Mouse (Mus musculus) forebrain, embryonic 16.5 days (tissue): ENCODE data around the gene Gtf3c2. TPM values are rescaled to one million over a fixed set of nuclear protein-coding genes. Genes with fewer than 3 reads are reported as not detected.
A peak's percentile ranks its signal among the peaks of the same experiment; 100 is the strongest.

Experiments
- ATAC-seq: fragments of 200-750 bp; cut with Nextera tagmentation; 2 replicates; pipeline ENCODE4 v1.8.0; 2017; ENCODE audit warnings: mild to moderate bottlenecking, moderate library complexity
- H3K27ac ChIP-seq: fragments of 300-500 bp; sonication (generic); 2 replicates; pipeline ENCODE4 v1.5.1; 2014; ENCODE audit warnings: low read length, control low read depth
- H3K27me3 ChIP-seq: fragments of 300-500 bp; sonication (generic); replicated peaks from 2 replicates; pipeline ENCODE4 v1.6.1; 2014; ENCODE audit warnings: low read length; ENCODE audit not compliant: control insufficient read depth, insufficient read depth
- H3K36me3 ChIP-seq: fragments of 300-500 bp; sonication (generic); 2 replicates; pipeline ENCODE4 v1.6.1; 2014; ENCODE audit not compliant: control insufficient read depth, insufficient read depth
- H3K4me1 ChIP-seq: fragments of 300-500 bp; sonication (generic); replicated peaks from 2 replicates; pipeline ENCODE4 v1.6.1; 2014; ENCODE audit warnings: low read length; ENCODE audit not compliant: control insufficient read depth, insufficient read depth
- H3K4me2 ChIP-seq: fragments of 300-500 bp; sonication (generic); 2 replicates; pipeline ENCODE4 v1.6.1; 2014; ENCODE audit warnings: mild to moderate bottlenecking, low read length, control low read depth
- H3K4me3 ChIP-seq: fragments of 300-500 bp; sonication (generic); replicated peaks from 2 replicates; pipeline ENCODE4 v1.5.1; 2014; ENCODE audit warnings: mild to moderate bottlenecking, low read length, control low read depth
- H3K9ac ChIP-seq: fragments of 300-500 bp; sonication (generic); replicated peaks from 2 replicates; pipeline ENCODE4 v1.6.1; 2014; ENCODE audit warnings: low read depth, low read length, control low read depth
- H3K9me3 ChIP-seq: fragments of 300-500 bp; sonication (generic); 2 replicates; pipeline ENCODE4 v1.6.1; 2016; ENCODE audit warnings: low read length; ENCODE audit not compliant: control insufficient read depth
- WGBS: fragments of 180-500 bp; shearing (Covaris S2); extraction: QIAGEN DNeasy Blood & Tissue Kit; methylation state at CpG from one replicate; pipeline ENCODE4 v1.1.7; 2014; 5-methylcytosine and 5-hydroxymethylcytosine counted together
- polyA plus RNA-seq: library from polyadenylated mRNA; unstranded; fragments of >200 nt; fragmentation: Nextera tagmentation; extraction: Ambion mirVana; gene quantifications from 2 replicates; pipeline ENCODE4 v1.2.1, GENCODE M21; 2015

Gtf3c2 gene
- polyA plus RNA-seq, 1 experiment from 2014 or later = 79.4 TPM

DNA sequence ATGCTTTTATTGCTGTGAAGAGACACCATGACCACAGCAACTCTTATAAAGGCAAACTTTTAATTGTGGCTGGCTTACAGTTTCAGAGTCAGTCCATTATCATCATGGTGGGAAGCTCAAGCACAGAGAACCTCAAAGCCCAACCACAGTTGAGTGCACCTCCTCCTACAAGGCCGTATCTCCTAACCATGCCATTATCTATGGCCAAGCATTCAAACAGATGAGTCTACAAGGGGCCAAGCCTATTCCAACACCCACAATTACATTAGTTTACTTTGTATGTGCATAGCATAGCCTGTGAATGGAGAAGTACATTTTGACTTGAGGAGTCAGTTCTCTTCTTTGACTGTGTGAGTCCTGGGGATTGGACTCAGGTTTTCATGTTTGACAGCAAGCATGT, 15.1 kb downstream of the Gtf3c2 start:
- WGBS = 90% methylated on average over 1 of the region's 1 CpGs
- Histone ChIP-seq H3K4me3 (no peak overlapping the region), H3K27me3 (no peaks in the 10 kb centered on the region), H3K36me3 (peaks cover 48% of the 10 kb centered on the region), H3K27ac (no peak overlapping the region), H3K4me1 (no peaks in the 10 kb centered on the region), H3K9me3 (no peaks in the 10 kb centered on the region), H3K4me2 (no peak overlapping the region), H3K9ac (no peak overlapping the region)
- ATAC-seq = no peak

- H3K4me2 ChIP-seq = no peak overlapping the region
- no peak overlapping the region for H3K27ac ChIP-seq
- H3K4me1 ChIP-seq = no peaks in the 10 kb centered on the region
- no peak overlapping the region for H3K9ac ChIP-seq
- H3K9me3 ChIP-seq = no peaks in the 10 kb centered on the region
- H3K27me3 ChIP-seq = no peaks in the 10 kb centered on the region
- peaks cover 52% of the 10 kb centered on the region for H3K36me3 ChIP-seq
- no peak overlapping the region for H3K4me3 ChIP-seq
- ATAC-seq = no peak
Observed at GRCm38 (mm10) chr5:31162462-31162861, 17.5 kb downstream of the Gtf3c2 start.

DNA sequence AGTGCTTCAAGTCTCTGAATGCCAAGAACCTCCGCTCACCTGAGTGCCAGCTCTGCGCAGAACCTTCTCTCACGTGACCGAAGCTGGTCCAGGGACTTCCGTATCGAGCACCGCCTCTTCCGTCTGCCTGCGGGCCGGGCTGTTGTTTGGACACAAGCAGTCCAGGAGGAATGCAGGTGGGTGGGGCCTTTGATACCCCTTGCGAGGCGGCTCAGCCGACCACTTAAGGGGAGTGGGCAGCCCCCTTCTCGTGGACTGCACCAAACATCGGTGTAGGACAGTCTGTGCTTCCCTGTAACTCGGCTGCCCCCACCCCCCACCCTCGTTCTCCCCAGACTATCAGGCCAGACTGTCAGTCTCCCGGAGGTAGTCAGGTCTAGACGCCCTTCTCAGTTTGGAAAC, 25.8 kb downstream of the Gtf3c2 start, which contains the start of gene Mpv17:
Gene Mpv17 (minus strand): TSS at position 100 of the 402 bp plus-strand sequence.
- H3K4me3 ChIP-seq = peak within 1 kb of the TSS; percentile 75
- H3K27ac ChIP-seq = peak within 1 kb of the TSS; percentile 43; the same call in 1 of the 2 replicates
- peak; percentile 95 for ATAC-seq
- H3K4me1 ChIP-seq = peaks cover 14% of the 10 kb centered on the region
- WGBS = 0% methylated on average over 19 of the region's 19 CpGs
- no peaks in the 10 kb centered on the region for H3K27me3 ChIP-seq
- peak within 1 kb of the TSS; percentile 91 for H3K4me2 ChIP-seq
- peaks cover 19% of the 10 kb centered on the region for H3K36me3 ChIP-seq
- peak within 1 kb of the TSS; percentile 77 for H3K9ac ChIP-seq
- no peaks in the 10 kb centered on the region for H3K9me3 ChIP-seq

GRCm38 (mm10) chr5:31153516-31154151, 26.3 kb downstream of the Gtf3c2 start:
- Histone ChIP-seq H3K9me3 (no peaks in the 10 kb centered on the region), H3K27ac (peak overlapping the region; percentile 26; the same call in 1 of the 2 replicates), H3K36me3 (peaks cover 15% of the 10 kb centered on the region), H3K4me2 (peak overlapping the region; percentile 91), H3K27me3 (no peaks in the 10 kb centered on the region), H3K4me1 (peaks cover 14% of the 10 kb centered on the region), H3K9ac (peak overlapping the region; percentile 77), H3K4me3 (peak overlapping the region; percentile 75)
- 32% methylated on average over 6 of the region's 6 CpGs for WGBS
- peak; percentile 32 for ATAC-seq

DNA sequence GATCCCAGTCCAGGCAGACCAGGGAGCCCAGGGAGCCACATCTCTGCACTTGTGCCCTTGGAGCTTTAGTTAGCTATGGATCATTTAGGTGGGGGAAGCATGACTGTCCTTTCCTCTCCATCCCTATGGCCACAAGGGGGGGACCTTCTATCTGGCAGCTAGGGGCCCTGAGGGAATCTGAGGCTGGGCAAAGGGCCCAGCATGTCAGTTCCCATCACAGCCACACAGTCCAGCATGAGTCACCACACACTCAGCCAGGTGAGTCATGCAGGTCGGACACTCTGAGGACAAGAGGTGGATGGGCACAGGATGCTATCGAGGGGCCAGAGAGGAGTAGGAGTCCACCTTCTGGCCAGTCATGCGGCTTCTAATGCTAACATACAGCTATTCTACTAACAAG, 28.2 kb downstream of the Gtf3c2 start:
- H3K4me1 ChIP-seq = peaks cover 14% of the 10 kb centered on the region
- H3K27me3 ChIP-seq = no peaks in the 10 kb centered on the region
- ATAC-seq = no peak
- H3K9ac ChIP-seq = no peak overlapping the region
- 88% methylated on average over 3 of the region's 3 CpGs for WGBS
- H3K9me3 ChIP-seq = no peaks in the 10 kb centered on the region
- no peak overlapping the region for H3K4me2 ChIP-seq
- H3K36me3 ChIP-seq = no peaks in the 10 kb centered on the region
- H3K4me3 ChIP-seq = no peak overlapping the region
- H3K27ac ChIP-seq = no peak overlapping the region

DNA sequence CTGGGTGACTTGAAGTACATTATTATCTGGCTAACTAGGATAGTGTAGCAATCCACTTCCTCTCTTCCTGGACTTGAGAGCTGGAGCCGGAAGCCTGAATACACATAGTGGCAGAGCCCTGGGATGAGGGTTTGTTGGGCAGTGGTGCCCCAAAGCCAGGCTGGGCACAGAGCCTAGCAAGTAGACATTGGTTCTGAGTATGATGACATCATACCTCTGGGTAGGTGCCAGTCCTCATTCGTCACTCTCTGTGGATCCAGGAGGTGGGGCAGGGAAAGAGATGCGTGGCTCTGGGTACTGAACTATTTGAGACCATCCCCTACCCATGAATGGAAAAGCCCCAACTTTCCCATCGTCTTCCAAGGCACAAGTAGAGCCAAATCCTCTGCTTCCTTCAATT, 30.2 kb downstream of the Gtf3c2 start:
- H3K27ac ChIP-seq = no peak overlapping the region
- no peaks in the 10 kb centered on the region for H3K36me3 ChIP-seq
- peaks cover 12% of the 10 kb centered on the region for H3K4me1 ChIP-seq
- no peaks in the 10 kb centered on the region for H3K27me3 ChIP-seq
- 65% methylated on average over 4 of the region's 4 CpGs for WGBS
- H3K9ac ChIP-seq = no peak overlapping the region
- no peak overlapping the region for H3K4me3 ChIP-seq
- ATAC-seq = no peak
- H3K4me2 ChIP-seq = no peak overlapping the region
- no peaks in the 10 kb centered on the region for H3K9me3 ChIP-seq

DNA sequence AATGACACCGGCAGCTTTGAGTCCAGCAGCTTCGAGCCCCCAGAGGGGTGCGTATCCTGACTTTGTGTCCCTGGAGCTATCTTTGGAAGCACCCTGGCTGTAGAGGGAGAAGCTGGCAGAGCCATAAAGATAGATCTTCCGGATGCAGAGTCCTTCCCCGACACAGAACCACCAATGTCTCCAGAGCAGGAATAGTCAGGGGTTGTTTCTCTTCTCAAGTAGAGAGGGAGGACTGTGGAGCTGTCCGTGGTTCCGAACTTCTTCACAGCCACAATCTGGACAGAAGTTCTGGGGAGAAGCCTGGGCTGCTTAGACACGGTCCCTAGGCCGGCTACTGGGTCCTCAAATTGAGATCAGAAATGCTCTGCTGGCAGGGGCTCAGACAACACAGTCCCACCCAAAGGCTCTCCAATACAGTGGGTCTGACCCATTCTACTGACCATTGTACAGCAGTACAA, 40.9 kb downstream of the Gtf3c2 start:
- H3K4me1 ChIP-seq = peaks cover 18% of the 10 kb centered on the region
- no peak overlapping the region for H3K4me3 ChIP-seq
- peaks cover 51% of the 10 kb centered on the region for H3K27me3 ChIP-seq
- no peak overlapping the region for H3K9ac ChIP-seq
- no peak for ATAC-seq
- no peak overlapping the region for H3K4me2 ChIP-seq
- H3K9me3 ChIP-seq = no peaks in the 10 kb centered on the region
- 13% methylated on average over 9 of the region's 9 CpGs for WGBS
- no peaks in the 10 kb centered on the region for H3K36me3 ChIP-seq
- H3K27ac ChIP-seq = no peak overlapping the region

DNA sequence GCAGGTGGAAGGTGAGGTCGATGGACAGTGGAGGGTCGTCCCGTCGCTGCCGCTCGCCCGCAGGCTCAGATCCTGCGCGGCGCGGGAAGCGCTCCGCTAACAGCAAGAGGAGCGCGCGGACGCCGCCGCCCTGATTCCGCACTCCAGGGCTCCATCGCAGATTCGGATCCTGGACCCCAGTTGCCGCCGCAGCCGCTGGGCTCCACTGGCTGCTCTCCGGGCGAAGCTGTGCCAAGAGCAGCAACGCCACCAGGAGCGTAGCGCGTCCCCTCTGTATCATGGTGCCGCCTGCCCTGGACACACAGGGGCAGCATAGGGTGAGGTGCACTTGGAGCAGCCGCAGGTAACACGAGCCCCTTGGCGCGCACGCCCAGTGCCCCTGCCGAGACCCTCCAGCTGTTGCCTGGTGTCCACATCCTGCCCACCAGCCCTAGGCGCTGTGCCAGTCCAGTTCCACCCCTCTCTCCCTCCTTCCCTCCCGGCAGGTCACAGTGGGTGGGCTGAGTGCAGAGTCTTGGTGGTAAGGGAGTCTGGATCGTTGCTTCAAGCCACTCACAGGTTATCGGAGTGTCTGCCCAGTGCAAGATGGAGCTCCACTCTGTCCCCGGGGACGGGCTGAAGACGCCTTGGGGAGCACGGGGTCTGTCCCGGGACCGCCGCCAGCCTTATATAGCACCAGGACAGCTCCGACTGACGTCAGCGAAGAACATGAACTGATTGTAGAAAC, 41.5 kb downstream of the Gtf3c2 start, which contains the start of gene Ucn:
Gene Ucn (minus strand): TSS at position 589 of the 727 bp plus-strand sequence.
- Histone ChIP-seq H3K36me3 (no peaks in the 10 kb centered on the region), H3K27me3 (peaks cover 52% of the 10 kb centered on the region), H3K4me1 (peaks cover 18% of the 10 kb centered on the region), H3K9me3 (no peaks in the 10 kb centered on the region), H3K9ac (0 out of 2 replicates have a peak within 1 kb of the TSS, but pooled peaks have one; percentile 22), H3K4me2 (peak within 1 kb of the TSS; percentile 51), H3K27ac (no peak within 1 kb of the TSS), H3K4me3 (peak within 1 kb of the TSS; percentile 30)
- no peak for ATAC-seq
- WGBS = under 1% methylated on average over 52 of the region's 52 CpGs

DNA sequence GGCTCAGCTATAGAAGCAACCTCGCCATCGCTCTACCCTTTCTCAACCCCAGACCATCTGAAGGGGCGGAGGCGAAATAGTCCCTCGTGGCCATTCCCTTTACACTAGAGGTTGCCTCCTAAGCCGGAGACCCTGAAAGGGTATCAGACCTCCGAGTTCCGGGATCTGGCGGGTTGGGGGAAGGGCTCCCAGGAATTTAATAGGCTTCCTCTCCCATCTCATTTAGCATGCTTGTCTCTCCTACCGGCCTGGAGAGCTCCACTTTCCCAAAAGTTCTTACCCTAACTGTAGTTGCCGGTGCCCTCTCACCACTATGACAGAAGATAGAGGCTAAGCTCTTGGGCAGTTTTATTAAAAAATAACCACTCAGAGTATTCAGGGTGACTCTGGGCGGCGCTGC, 42.3 kb downstream of the Gtf3c2 start:
- Histone ChIP-seq H3K27ac (no peak overlapping the region), H3K4me2 (peak overlapping the region; percentile 51), H3K4me3 (peak overlapping the region; percentile 30), H3K27me3 (peaks cover 54% of the 10 kb centered on the region), H3K9me3 (no peaks in the 10 kb centered on the region), H3K4me1 (peaks cover 18% of the 10 kb centered on the region), H3K36me3 (no peaks in the 10 kb centered on the region), H3K9ac (no peak overlapping the region)
- 2% methylated on average over 13 of the region's 13 CpGs for WGBS
- no peak for ATAC-seq
